ENCODE assay signal across 11 mouse cellular contexts in the genomic region with DNA sequence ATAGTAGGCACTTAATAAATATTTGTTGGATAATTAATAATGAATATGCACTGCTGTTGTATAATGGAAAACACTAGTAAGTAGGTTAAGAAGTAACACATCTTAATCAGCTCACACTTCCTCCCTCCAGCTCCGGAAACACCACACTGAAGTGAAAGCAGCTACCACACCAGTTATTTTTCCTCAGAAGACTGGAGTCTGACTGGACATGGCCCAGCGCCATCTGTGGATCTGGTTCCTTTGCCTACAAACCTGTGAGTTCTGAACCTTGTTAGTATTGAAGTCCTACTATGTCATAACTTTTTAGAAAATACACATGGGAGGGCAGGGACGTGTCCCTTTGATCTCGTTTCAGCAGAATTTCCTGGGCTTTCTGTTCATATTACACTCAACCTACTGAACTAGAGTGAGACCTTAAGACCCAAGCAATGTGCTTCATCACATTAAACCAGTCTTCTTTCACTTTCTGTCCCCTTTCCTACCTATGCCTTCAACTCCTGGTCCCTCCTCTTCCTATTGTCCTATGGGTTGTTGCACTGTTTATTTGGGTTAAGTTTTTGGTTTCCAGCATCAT. TPM values are rescaled to one million over a fixed set of nuclear protein-coding genes. Genes with fewer than 3 reads are reported as not detected.
DNase-seq lines count a peak whose midpoint lies in the region; ATAC-seq and TF ChIP-seq lines count a peak whose summit lies in the region.
"Had no signal": no experiment of that assay in that cellular context is flagged by ENCODE, and none has a peak within 500 bp of the region (broad histone marks: within the 10 kb centered on the region; RNA-seq: fewer than 3 reads in every experiment).

No protein-coding gene starts in this region.

- no peaks in the 10 kb centered on the region for H3K4me1 ChIP-seq in lung, postnatal 0 days (ENCODE audit: insufficient read depth, low read depth, low read length)
- H3K4me1 ChIP-seq in intestine, postnatal 0 days (replicated peaks; ENCODE audit: control insufficient read depth, insufficient read depth, low read length) = no peaks in the 10 kb centered on the region
- H3K4me1 ChIP-seq in intestine, embryonic 15.5 days (replicated peaks) = no peaks in the 10 kb centered on the region

- no peak overlapping the region for H3K9ac ChIP-seq in lung, postnatal 0 days (replicated peaks; ENCODE audit: low read depth)
- H3K9ac ChIP-seq in intestine, postnatal 0 days (ENCODE audit: low read depth, low read length) = no peak overlapping the region
- H3K9ac ChIP-seq in intestine, embryonic 15.5 days = no peak overlapping the region
- H3K9ac ChIP-seq: forebrain, postnatal 0 days had no signal

- H3K36me3 ChIP-seq in lung, postnatal 0 days (ENCODE audit: insufficient read depth, low read length) = no peaks in the 10 kb centered on the region
- H3K36me3 ChIP-seq in intestine, postnatal 0 days (ENCODE audit: control insufficient read depth, insufficient read depth) = no peaks in the 10 kb centered on the region
- H3K36me3 ChIP-seq in intestine, embryonic 15.5 days = no peaks in the 10 kb centered on the region

- no peaks in the 10 kb centered on the region for H3K9me3 ChIP-seq in lung, postnatal 0 days (ENCODE audit: low read length)
- H3K9me3 ChIP-seq in intestine, postnatal 0 days (ENCODE audit: control insufficient read depth) = no peaks in the 10 kb centered on the region
- H3K9me3 ChIP-seq in intestine, embryonic 15.5 days = no peaks in the 10 kb centered on the region

- 51% methylated on average over 4 of the region's 4 CpGs for WGBS in lung, postnatal 0 days
- WGBS in intestine, postnatal 0 days = 70% methylated on average over 4 of the region's 4 CpGs
- 74% methylated on average over 4 of the region's 4 CpGs for WGBS in intestine, embryonic 15.5 days

- no peak overlapping the region for H3K27ac ChIP-seq in lung, postnatal 0 days (ENCODE audit: low read length)
- H3K27ac ChIP-seq in intestine, postnatal 0 days (ENCODE audit: low read depth, low read length) = no peak overlapping the region
- no peak overlapping the region for H3K27ac ChIP-seq in intestine, embryonic 15.5 days

- intact Hi-C loops in heart, postnatal 14 days (cut with DNase I) = no loop called here

- no peak for TF ChIP-seq CTCF in lung, postnatal 0 days (IDR thresholded peaks at IDR 0.05)
- no peak for TF ChIP-seq CTCF in intestine, postnatal 0 days (IDR thresholded peaks at IDR 0.05; ENCODE audit: low read depth)

- H3K4me2 ChIP-seq in lung, postnatal 0 days (replicated peaks; ENCODE audit: low read depth, low read length) = no peak overlapping the region
- no peak overlapping the region for H3K4me2 ChIP-seq in intestine, postnatal 0 days (replicated peaks; ENCODE audit: low read depth)
- no peak overlapping the region for H3K4me2 ChIP-seq in intestine, embryonic 15.5 days (replicated peaks)

- peak; percentile 21 to 30 for DNase-seq in lung, adult 18-20 months
- no peak for DNase-seq in lung, postnatal 0 days (ENCODE audit: low spot score)
- DNase-seq in heart, postnatal 14 days = peak; percentile 8 to 10
- DNase-seq in thymus, postnatal 4 days = peak; percentile 62
- DNase-seq in retina, postnatal 1 day = no peak
- DNase-seq: cerebellum, adult 11 months; forebrain, postnatal 0 days had no signal

- H3K4me3 ChIP-seq in lung, postnatal 0 days (ENCODE audit: low read depth, low read length) = no peak overlapping the region
- no peak overlapping the region for H3K4me3 ChIP-seq in intestine, postnatal 0 days (ENCODE audit: low read depth, low read length)
- no peak overlapping the region for H3K4me3 ChIP-seq in intestine, embryonic 15.5 days (replicated peaks)

- ATAC-seq in lung, postnatal 0 days = no peak
- peak; percentile 57 for ATAC-seq in megakaryocyte progenitor cell, adult 5-6 weeks (replicated peaks; ENCODE audit: poor library complexity)
- ATAC-seq in intestine, postnatal 0 days = no peak
- no peak for ATAC-seq in intestine, embryonic 15.5 days
- ATAC-seq: forebrain, postnatal 0 days had no signal

- no peaks in the 10 kb centered on the region for H3K27me3 ChIP-seq in lung, postnatal 0 days (replicated peaks; ENCODE audit: insufficient read depth, low read length)
- H3K27me3 ChIP-seq in intestine, postnatal 0 days (replicated peaks; ENCODE audit: control insufficient read depth, insufficient read depth, low read length) = no peaks in the 10 kb centered on the region
- H3K27me3 ChIP-seq in intestine, embryonic 15.5 days (replicated peaks) = no peaks in the 10 kb centered on the region

- no peak for TF ChIP-seq EP300 in lung, postnatal 0 days (IDR thresholded peaks at IDR 0.05)

RNA-seq across cellular contexts. Expression of gene Cd84, which starts 1.0 kb away (rescaled TPM):
- 7.3 and 8.3 TPM in 2 replicates for polyA plus RNA-seq in lung, postnatal 0 days (2015; fragmentation: Nextera tagmentation; extraction: Ambion mirVana)
- total RNA-seq in heart, postnatal 14 days (2021) = 1 to 10 TPM; 2.9 to 3.1 TPM
- total RNA-seq in megakaryocyte progenitor cell, adult 5-6 weeks (2015) = 34.0 and 36.0 TPM in 2 replicates
- total RNA-seq in megakaryocyte progenitor cell, adult 5-6 weeks (2017) = 47.9 and 55.2 TPM in 2 replicates
- 1.5 and 1.9 TPM in 2 replicates for polyA plus RNA-seq in intestine, postnatal 0 days (2015; fragmentation: Nextera tagmentation; extraction: Ambion mirVana)
- polyA plus RNA-seq in intestine, embryonic 15.5 days (2015; fragmentation: Nextera tagmentation; extraction: Ambion mirVana) = 1.3 and 2.0 TPM in 2 replicates

RNA-seq across cellular contexts. Expression of gene Gm10521, which starts 54.9 kb away (rescaled TPM):
- 0.10 TPM in 1 of 2 replicates, not detected in the other for polyA plus RNA-seq in lung, postnatal 0 days (2015; fragmentation: Nextera tagmentation; extraction: Ambion mirVana)
- under 1 TPM; 0.17 to 0.32 TPM for total RNA-seq in heart, postnatal 14 days (2021)
- total RNA-seq in megakaryocyte progenitor cell, adult 5-6 weeks (2015) = 1.6 and 2.5 TPM in 2 replicates
- 1.6 and 2.4 TPM in 2 replicates for total RNA-seq in megakaryocyte progenitor cell, adult 5-6 weeks (2017)
- not detected in 2 replicates for polyA plus RNA-seq in intestine, postnatal 0 days (2015; fragmentation: Nextera tagmentation; extraction: Ambion mirVana)
- polyA plus RNA-seq in intestine, embryonic 15.5 days (2015; fragmentation: Nextera tagmentation; extraction: Ambion mirVana) = not detected in 2 replicates
- total RNA-seq: forebrain, postnatal 0 days had no signal
- polyA plus RNA-seq: forebrain, postnatal 0 days; lung, embryonic 16.5 days had no signal

Comparison
In these comparisons a context has a peak if more than half of its experiments do, and no peak if none do; other contexts are left out.
1. DNase-seq: peak in lung, adult 18-20 months (2 of 2), heart, postnatal 14 days (2 of 2) and thymus, postnatal 4 days (single experiment); none in lung, postnatal 0 days (single experiment) and retina, postnatal 1 day (single experiment).